Mouse (Mus musculus) myocyte (in vitro differentiated cells): Measurements from ENCODE around the gene Rnf38. TPM values are rescaled to one million over a fixed set of nuclear protein-coding genes. Genes with fewer than 3 reads are reported as not detected.

Experiments used
- H3K27me3 ChIP-seq: one replicate; pipeline ENCODE4 v1.6.1; 2011; ENCODE audit not compliant: control insufficient read depth, insufficient read depth, insufficient read length
- H3K36me3 ChIP-seq: one replicate; pipeline ENCODE4 v1.6.1; 2011; ENCODE audit not compliant: control insufficient read depth, insufficient read depth
- H3K4me2 ChIP-seq: one replicate; pipeline ENCODE4 v1.6.1; 2011; ENCODE audit warnings: low read depth, control low read depth
- H3K4me3 ChIP-seq: one replicate; pipeline ENCODE4 v1.5.1; 2011; ENCODE audit warnings: mild to moderate bottlenecking, control low read depth, moderate library complexity
- H3K79me2 ChIP-seq: one replicate; pipeline ENCODE4 v1.6.1; 2011; ENCODE audit not compliant: control insufficient read depth, insufficient read depth
- H3ac ChIP-seq: one replicate; pipeline ENCODE4 v1.6.1; 2011; ENCODE audit not compliant: control insufficient read depth, insufficient read length
- CEBPB ChIP-seq: IDR thresholded peaks from 2 replicates; pipeline ENCODE4 v1.6.1; 2011; ENCODE audit warnings: mild to moderate bottlenecking, moderate library complexity; ENCODE audit not compliant: poor library complexity, insufficient read depth, severe bottlenecking
- E2F4 ChIP-seq: IDR thresholded peaks from one replicate; pipeline ENCODE4 v1.6.1; 2011; ENCODE audit warnings: mild to moderate bottlenecking, control low read depth, moderate library complexity; ENCODE audit not compliant: insufficient read depth
- MAX ChIP-seq: IDR thresholded peaks from one replicate; pipeline ENCODE4 v1.6.1; 2011; ENCODE audit warnings: low read depth, mild to moderate bottlenecking, control low read depth
- MYOD1 ChIP-seq, 3 experiments: IDR thresholded peaks; one replicate each; pipeline ENCODE4 v1.6.1; 2011; ENCODE audit warnings: control low read depth in 2 of 3, low read depth in 2 of 3, mild to moderate bottlenecking in 2 of 3, moderate library complexity in 1 of 3; ENCODE audit not compliant: insufficient read length in 2 of 3, control insufficient read depth in 1 of 3
- MYOG ChIP-seq, 3 experiments: IDR thresholded peaks; one replicate each; pipeline ENCODE4 v1.6.1; 2011; ENCODE audit warnings: control low read depth in 2 of 3, low read depth in 2 of 3, mild to moderate bottlenecking in 2 of 3; ENCODE audit not compliant: insufficient read length in 2 of 3, control insufficient read depth in 1 of 3, insufficient read depth in 1 of 3
- POLR2A ChIP-seq: IDR thresholded peaks from one replicate; pipeline ENCODE4 v1.6.1; 2011; ENCODE audit warnings: low read depth, mild to moderate bottlenecking, control low read depth, moderate library complexity; ENCODE audit not compliant: insufficient read length
- POLR2AphosphoS2 ChIP-seq: IDR thresholded peaks from one replicate; pipeline ENCODE4 v1.6.1; 2011; ENCODE audit warnings: low read depth, control low read depth; ENCODE audit not compliant: insufficient read length
- REST ChIP-seq: IDR thresholded peaks from one replicate; pipeline ENCODE4 v1.6.1; 2011; ENCODE audit warnings: mild to moderate bottlenecking, control low read depth, moderate library complexity; ENCODE audit not compliant: insufficient read depth, insufficient read length
- SRF ChIP-seq: IDR thresholded peaks from one replicate; pipeline ENCODE4 v1.6.1; 2011; ENCODE audit warnings: low read depth; ENCODE audit not compliant: control insufficient read depth, insufficient read length
- TCF12 ChIP-seq: IDR thresholded peaks from one replicate; pipeline ENCODE4 v1.6.1; 2011; ENCODE audit warnings: mild to moderate bottlenecking, control low read depth; ENCODE audit not compliant: poor library complexity, insufficient read depth, severe bottlenecking
- TCF3 ChIP-seq: IDR thresholded peaks from one replicate; pipeline ENCODE4 v1.6.1; 2011; ENCODE audit warnings: low read depth, control low read depth; ENCODE audit not compliant: insufficient read length
- USF1 ChIP-seq: IDR thresholded peaks from one replicate; pipeline ENCODE4 v1.6.1; 2011; ENCODE audit warnings: low read depth, mild to moderate bottlenecking, control low read depth, moderate library complexity
- polyA plus RNA-seq: library from polyadenylated mRNA; unstranded; fragments of >200 nt; fragmentation: generic; extraction: Trizol; gene quantifications from one replicate; pipeline ENCODE4 v1.2.1, GENCODE M21; 2012; ENCODE audit warnings: missing spikeins

Rnf38 gene
- polyA plus RNA-seq, 1 experiment, result 12.6 TPM

GRCm38 (mm10) chr4:44241638-44242037 lies 8.0 kb upstream of the Rnf38 start:
- Histone ChIP-seq H3K4me3 (no peak overlapping the region), H3K4me2 (no peak overlapping the region), H3K79me2 (no peaks in the 10 kb centered on the region), H3K36me3 (no peaks in the 10 kb centered on the region), H3ac (no peak overlapping the region), H3K27me3 (no peaks in the 10 kb centered on the region)
- TF ChIP-seq CEBPB (no peak), POLR2A (no peak), MYOD1 (IDR thresholded peaks at IDR 0.05; ENCODE audit: control insufficient read depth in 1 of 3, insufficient read length in 2 of 3, low read depth in 2 of 3) (no peak), POLR2AphosphoS2 (no peak), SRF (no peak), MYOG (IDR thresholded peaks at IDR 0.05; ENCODE audit: control insufficient read depth in 1 of 3, insufficient read depth in 1 of 3, insufficient read length in 2 of 3, low read depth in 2 of 3) (no peak), E2F4 (no peak), MAX (no peak), TCF3 (no peak), REST (no peak), TCF12 (no peak), USF1 (no peak)

- Histone ChIP-seq H3ac (no peak overlapping the region), H3K79me2 (peaks cover 3% of the 10 kb centered on the region), H3K36me3 (no peaks in the 10 kb centered on the region), H3K4me2 (no peak overlapping the region), H3K27me3 (no peaks in the 10 kb centered on the region), H3K4me3 (no peak overlapping the region)
- no peak for TF ChIP-seq SRF
- TF ChIP-seq POLR2A, result no peak
- no peak for TF ChIP-seq MYOG (IDR thresholded peaks at IDR 0.05; ENCODE audit: control insufficient read depth in 1 of 3, insufficient read depth in 1 of 3, insufficient read length in 2 of 3, low read depth in 2 of 3)
- TF ChIP-seq E2F4, result no peak
- no peak for TF ChIP-seq TCF3
- TF ChIP-seq CEBPB, result no peak
- no peak for TF ChIP-seq USF1
- no peak for TF ChIP-seq TCF12
- TF ChIP-seq MYOD1 (IDR thresholded peaks at IDR 0.05; ENCODE audit: control insufficient read depth in 1 of 3, insufficient read length in 2 of 3, low read depth in 2 of 3), result no peak
- no peak for TF ChIP-seq MAX
- no peak for TF ChIP-seq REST
- TF ChIP-seq POLR2AphosphoS2, result no peak
Measured at GRCm38 (mm10) chr4:44235946-44236345, 2.4 kb upstream of the Rnf38 start.

- TF ChIP-seq SRF, result no peak
- TF ChIP-seq MYOG (IDR thresholded peaks at IDR 0.05; ENCODE audit: control insufficient read depth in 1 of 3, insufficient read depth in 1 of 3, insufficient read length in 2 of 3, low read depth in 2 of 3), result peak in 1 of 3 experiments; percentile 46
- no peak for TF ChIP-seq CEBPB
- TF ChIP-seq MYOD1 (IDR thresholded peaks at IDR 0.05; ENCODE audit: control insufficient read depth in 1 of 3, insufficient read length in 2 of 3, low read depth in 2 of 3), result peak in 1 of 3 experiments; percentile 38
- peak; percentile 98 for TF ChIP-seq POLR2AphosphoS2
- TF ChIP-seq MAX, result no peak
- TF ChIP-seq REST, result peak; percentile 28
- TF ChIP-seq POLR2A, result peak; percentile 99
- no peak for TF ChIP-seq TCF3
- TF ChIP-seq USF1, result no peak
- TF ChIP-seq TCF12, result no peak
- TF ChIP-seq E2F4, result no peak
- H3K4me2 ChIP-seq, result peak overlapping the region; percentile 97
- H3K4me3 ChIP-seq, result peak overlapping the region; percentile 51
- peaks cover 3% of the 10 kb centered on the region for H3K79me2 ChIP-seq
- H3K27me3 ChIP-seq, result no peaks in the 10 kb centered on the region
- H3K36me3 ChIP-seq, result no peaks in the 10 kb centered on the region
- H3ac ChIP-seq, result peak overlapping the region; percentile 68
Measured at GRCm38 (mm10) chr4:44234004-44234866, 646 bp upstream of the Rnf38 start.

- H3K4me2 ChIP-seq, result peak overlapping the region; percentile 80
- H3ac ChIP-seq, result peak overlapping the region; percentile 68
- peaks cover 3% of the 10 kb centered on the region for H3K79me2 ChIP-seq
- H3K36me3 ChIP-seq, result no peaks in the 10 kb centered on the region
- TF ChIP-seq MYOD1 (IDR thresholded peaks at IDR 0.05; ENCODE audit: control insufficient read depth in 1 of 3, insufficient read length in 2 of 3, low read depth in 2 of 3), result no peak
- no peak for TF ChIP-seq SRF
- no peak for TF ChIP-seq REST
- no peak for TF ChIP-seq CEBPB
- TF ChIP-seq MYOG (IDR thresholded peaks at IDR 0.05; ENCODE audit: control insufficient read depth in 1 of 3, insufficient read depth in 1 of 3, insufficient read length in 2 of 3, low read depth in 2 of 3), result no peak
- no peak for TF ChIP-seq TCF12
- TF ChIP-seq MAX, result no peak
- TF ChIP-seq TCF3, result no peak
- no peak for TF ChIP-seq POLR2AphosphoS2
- peak overlapping the region; percentile 51 for H3K4me3 ChIP-seq
- H3K27me3 ChIP-seq, result no peaks in the 10 kb centered on the region
Measured at GRCm38 (mm10) chr4:44232771-44233712, 547 bp downstream of the Rnf38 start.
